Mouse (Mus musculus) intestine, embryonic 14.5 days (tissue): ENCODE data around the gene Plekha6. TPM values are rescaled to one million over a fixed set of nuclear protein-coding genes. Genes with fewer than 3 reads are reported as not detected.

ENCODE experiments used
- ATAC-seq: fragments of 200-750 bp; cut with Nextera tagmentation; replicated peaks from 2 replicates; pipeline ENCODE4 v1.8.0; 2017; ENCODE audit warnings: low read depth, moderate number of reproducible peaks, moderate TSS enrichment, moderate library complexity; ENCODE audit not compliant: low FRiP score, low TSS enrichment
- DNase-seq: peaks from one replicate; pipeline ENCODE4 v3.0.0-alpha.2; 2018; ENCODE audit warnings: low spot score
- H3K27ac ChIP-seq: fragments of 300-500 bp; sonication (generic); 2 replicates; pipeline ENCODE4 v1.5.1; 2014; ENCODE audit warnings: low read depth, mild to moderate bottlenecking, control low read depth
- H3K27me3 ChIP-seq: fragments of 300-500 bp; sonication (generic); replicated peaks from 2 replicates; pipeline ENCODE4 v1.6.1; 2014; ENCODE audit warnings: low read length, control low read depth; ENCODE audit not compliant: control insufficient read depth, insufficient read depth
- H3K36me3 ChIP-seq: fragments of 300-500 bp; sonication (generic); 2 replicates; pipeline ENCODE4 v1.6.1; 2014; ENCODE audit warnings: low read length, control low read depth; ENCODE audit not compliant: control insufficient read depth, insufficient read depth
- H3K4me1 ChIP-seq: fragments of 300-500 bp; sonication (generic); replicated peaks from 2 replicates; pipeline ENCODE4 v1.6.1; 2014; ENCODE audit warnings: low read length, control low read depth, mixed read lengths; ENCODE audit not compliant: control insufficient read depth, insufficient read depth
- H3K4me2 ChIP-seq: fragments of 300-500 bp; sonication (generic); 2 replicates; pipeline ENCODE4 v1.6.1; 2014; ENCODE audit warnings: low read length
- H3K4me3 ChIP-seq: fragments of 300-500 bp; sonication (generic); 2 replicates; pipeline ENCODE4 v1.5.1; 2014; ENCODE audit warnings: low read depth, low read length, control low read depth, mixed read lengths
- H3K9ac ChIP-seq: fragments of 300-500 bp; sonication (generic); 2 replicates; pipeline ENCODE4 v1.6.1; 2014; ENCODE audit warnings: mild to moderate bottlenecking, low read length
- H3K9me3 ChIP-seq: fragments of 300-500 bp; sonication (generic); 2 replicates; pipeline ENCODE4 v1.6.1; 2016; ENCODE audit warnings: low read length, control low read depth; ENCODE audit not compliant: control insufficient read depth
- WGBS: fragments of 180-500 bp; shearing (Covaris S2); extraction: QIAGEN DNeasy Blood & Tissue Kit; methylation state at CpG from one replicate; pipeline ENCODE4 v1.1.7; 2014; 5-methylcytosine and 5-hydroxymethylcytosine counted together
- polyA plus RNA-seq: library from polyadenylated mRNA; unstranded; fragments of >200 nt; fragmentation: Nextera tagmentation; extraction: Ambion mirVana; gene quantifications from 2 replicates; pipeline ENCODE4 v1.2.1, GENCODE M21; 2014

Plekha6 gene
- polyA plus RNA-seq, 1 experiment from 2014 or later = 15.9 TPM

DNA sequence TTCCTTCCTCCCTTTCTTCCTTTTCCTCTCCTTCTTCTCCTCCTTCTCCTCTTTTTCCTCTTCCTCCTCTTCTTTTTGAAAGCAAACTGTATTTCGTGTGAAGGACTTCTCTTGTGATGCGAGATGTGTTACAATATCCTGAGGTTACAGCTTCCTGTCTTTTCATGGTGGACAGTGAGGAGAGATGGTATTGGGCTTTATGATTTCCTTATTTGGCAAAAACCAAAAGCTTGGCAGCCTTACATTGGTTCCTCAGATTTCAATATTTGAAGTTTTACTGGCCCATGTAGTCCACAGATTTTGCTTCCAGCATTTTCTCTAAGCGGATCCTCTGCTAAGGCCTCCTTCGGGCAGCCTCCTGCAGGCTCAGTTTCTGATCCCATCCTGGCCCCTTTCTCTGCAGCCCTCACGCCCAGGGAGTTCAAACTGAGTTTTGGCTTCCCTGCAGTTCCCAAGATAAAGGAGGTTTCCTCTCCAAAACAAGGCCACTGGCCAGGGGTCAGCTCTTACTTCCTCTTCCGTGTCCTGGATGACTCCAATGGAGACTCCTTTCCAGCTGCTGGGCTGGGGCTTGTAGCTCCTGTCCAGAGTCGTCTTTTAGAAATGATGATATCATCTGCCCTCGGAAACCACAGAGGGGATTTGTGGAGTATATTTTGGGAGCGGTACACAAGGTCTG is 64.9 kb downstream of the Plekha6 start:
- H3K27me3 ChIP-seq = no peaks in the 10 kb centered on the region
- no peak for ATAC-seq
- H3K9ac ChIP-seq = no peak overlapping the region
- no peak overlapping the region for H3K4me3 ChIP-seq
- DNase-seq = no peak
- no peak overlapping the region for H3K27ac ChIP-seq
- WGBS = 68% methylated on average over 9 of the region's 9 CpGs
- no peak overlapping the region for H3K4me2 ChIP-seq
- H3K36me3 ChIP-seq = no peaks in the 10 kb centered on the region
- no peaks in the 10 kb centered on the region for H3K9me3 ChIP-seq
- peaks cover 24% of the 10 kb centered on the region for H3K4me1 ChIP-seq

DNA sequence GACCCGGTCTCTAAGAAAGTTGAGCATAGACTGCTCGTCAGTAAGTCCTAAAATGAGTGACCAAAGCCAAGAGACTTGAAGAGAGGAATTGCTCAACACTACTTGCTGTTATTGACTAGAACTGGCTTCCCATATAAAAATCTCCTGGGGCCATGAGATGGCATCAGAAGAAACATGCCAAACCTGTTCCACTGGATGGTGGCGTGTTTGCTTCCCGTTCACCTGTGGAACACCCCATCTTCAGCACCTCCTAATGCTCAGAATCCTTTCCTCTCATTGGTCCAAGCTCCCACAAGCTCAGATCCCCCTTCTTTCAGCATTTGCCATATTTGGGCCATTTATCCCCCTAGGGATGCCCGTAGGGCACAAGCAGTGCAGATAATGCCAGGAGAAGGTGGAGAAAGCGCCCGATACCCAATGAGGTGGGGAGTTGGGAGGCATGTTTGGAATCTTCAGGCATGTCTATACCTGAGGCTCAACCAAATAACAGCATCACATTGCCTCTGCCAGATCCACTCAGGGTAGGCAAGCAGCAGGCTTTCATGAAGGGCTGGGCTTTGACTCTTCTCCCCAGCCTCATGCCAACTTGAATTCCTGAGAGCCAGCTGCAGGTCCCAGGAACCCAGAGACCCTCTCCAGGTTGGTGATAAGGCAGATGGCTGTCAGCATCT is 67.6 kb downstream of the Plekha6 start:
- ATAC-seq = no peak
- Histone ChIP-seq H3K4me1 (peaks cover 15% of the 10 kb centered on the region), H3K4me2 (no peak overlapping the region), H3K4me3 (no peak overlapping the region), H3K9ac (no peak overlapping the region), H3K27me3 (no peaks in the 10 kb centered on the region), H3K9me3 (no peaks in the 10 kb centered on the region), H3K36me3 (no peaks in the 10 kb centered on the region), H3K27ac (no peak overlapping the region)
- no peak for DNase-seq
- WGBS = 92% methylated on average over 7 of the region's 7 CpGs

DNA sequence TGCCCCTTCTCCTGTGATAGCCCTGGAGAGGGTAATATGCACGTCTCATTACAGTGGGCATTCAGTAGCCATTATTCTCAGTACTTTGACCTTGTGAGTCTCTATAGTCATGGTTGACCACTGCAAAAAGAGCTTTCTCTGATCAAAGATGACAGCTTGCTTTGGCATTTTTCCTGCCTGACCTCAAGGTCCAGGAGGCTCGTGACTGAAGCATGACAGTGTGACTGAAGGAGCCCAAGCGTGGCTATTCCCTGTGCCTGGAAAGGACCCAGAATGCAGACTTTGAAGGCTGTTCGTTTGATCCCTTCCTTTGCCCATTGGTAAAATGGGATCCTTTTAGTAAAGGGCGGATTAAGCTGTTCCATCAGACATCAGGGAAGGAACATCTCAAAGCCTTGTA is 71.9 kb downstream of the Plekha6 start:
- no peak for ATAC-seq
- DNase-seq = no peak
- Histone ChIP-seq H3K9ac (no peak overlapping the region), H3K27me3 (no peaks in the 10 kb centered on the region), H3K27ac (no peak overlapping the region), H3K4me1 (peaks cover 39% of the 10 kb centered on the region), H3K4me2 (no peak overlapping the region), H3K36me3 (no peaks in the 10 kb centered on the region), H3K9me3 (no peaks in the 10 kb centered on the region), H3K4me3 (no peak overlapping the region)
- 82% methylated on average over 5 of the region's 5 CpGs for WGBS

DNA sequence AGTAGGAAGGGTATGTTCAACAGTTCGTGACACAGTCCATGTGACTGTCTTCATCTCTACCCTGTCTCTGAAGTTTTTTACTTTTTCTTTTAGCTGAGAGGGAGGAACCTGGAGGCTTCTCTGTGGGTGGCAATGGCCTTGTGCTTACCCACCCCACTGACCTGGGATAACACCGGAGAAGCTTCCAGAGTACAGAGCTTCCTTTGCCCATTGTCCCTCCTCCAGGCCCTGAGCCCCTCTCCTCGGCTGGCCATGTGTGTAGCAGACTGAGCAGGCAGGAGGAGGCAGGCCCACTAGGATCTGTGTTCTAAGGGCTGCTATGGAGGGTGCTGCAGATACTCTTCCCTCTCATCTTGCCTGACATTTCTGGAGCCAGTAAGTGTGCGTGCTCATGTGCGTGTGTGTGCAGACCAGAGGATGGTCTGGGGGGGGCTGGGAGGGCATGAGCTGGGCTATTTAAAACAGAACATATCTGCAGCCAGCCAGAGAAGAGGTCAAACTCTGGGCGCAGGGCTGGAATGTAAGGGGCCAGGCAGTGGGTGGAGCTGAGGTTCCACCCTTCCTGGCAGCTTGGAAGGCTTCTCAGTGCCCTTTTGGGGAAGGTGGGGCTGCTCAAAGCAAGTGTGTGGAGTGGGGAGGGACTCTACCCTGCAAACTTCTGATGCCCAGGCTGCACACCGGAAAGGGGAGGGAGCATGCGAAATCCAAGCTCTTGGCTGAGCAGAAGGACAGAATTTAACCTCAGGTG is 72.9 kb downstream of the Plekha6 start:
- Histone ChIP-seq H3K27ac (peak overlapping the region; percentile 57), H3K27me3 (no peaks in the 10 kb centered on the region), H3K4me1 (peaks cover 42% of the 10 kb centered on the region), H3K4me2 (0 out of 2 replicates have a peak overlapping the region, but pooled peaks have one; percentile 30), H3K9ac (no peak overlapping the region), H3K4me3 (no peak overlapping the region), H3K36me3 (no peaks in the 10 kb centered on the region), H3K9me3 (no peaks in the 10 kb centered on the region)
- ATAC-seq (peak; percentile 57), DNase-seq (no peak)
- WGBS = 15% methylated on average over 8 of the region's 8 CpGs

DNA sequence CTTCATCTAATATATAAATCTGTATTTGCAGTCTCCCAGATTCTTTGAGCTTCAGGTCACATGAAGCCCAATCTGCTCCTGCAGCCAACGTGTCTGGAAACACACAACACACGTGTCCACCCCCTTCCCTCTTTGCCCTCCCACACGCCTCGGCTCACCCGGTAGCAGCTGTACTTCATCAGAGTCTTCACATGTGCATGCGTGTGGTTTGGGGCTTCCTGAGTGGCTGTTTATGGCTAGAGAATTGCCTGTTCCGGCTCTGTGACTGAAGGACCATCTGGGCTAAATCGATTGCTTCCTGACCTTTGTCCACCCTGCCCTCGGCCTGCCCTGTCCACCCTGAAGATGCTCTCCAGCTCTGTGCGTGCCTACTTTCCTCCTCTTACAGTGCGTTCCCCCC is 73.7 kb downstream of the Plekha6 start:
- H3K4me1 ChIP-seq = peaks cover 42% of the 10 kb centered on the region
- DNase-seq (no peak), ATAC-seq (peak; percentile 45; the same call in 1 of the 2 replicates)
- WGBS = 4% methylated on average over 11 of the region's 11 CpGs
- H3K36me3 ChIP-seq = no peaks in the 10 kb centered on the region
- no peak overlapping the region for H3K4me2 ChIP-seq
- H3K9me3 ChIP-seq = no peaks in the 10 kb centered on the region
- H3K27ac ChIP-seq = peak overlapping the region; percentile 57
- H3K27me3 ChIP-seq = no peaks in the 10 kb centered on the region
- H3K4me3 ChIP-seq = no peak overlapping the region
- H3K9ac ChIP-seq = no peak overlapping the region

DNA sequence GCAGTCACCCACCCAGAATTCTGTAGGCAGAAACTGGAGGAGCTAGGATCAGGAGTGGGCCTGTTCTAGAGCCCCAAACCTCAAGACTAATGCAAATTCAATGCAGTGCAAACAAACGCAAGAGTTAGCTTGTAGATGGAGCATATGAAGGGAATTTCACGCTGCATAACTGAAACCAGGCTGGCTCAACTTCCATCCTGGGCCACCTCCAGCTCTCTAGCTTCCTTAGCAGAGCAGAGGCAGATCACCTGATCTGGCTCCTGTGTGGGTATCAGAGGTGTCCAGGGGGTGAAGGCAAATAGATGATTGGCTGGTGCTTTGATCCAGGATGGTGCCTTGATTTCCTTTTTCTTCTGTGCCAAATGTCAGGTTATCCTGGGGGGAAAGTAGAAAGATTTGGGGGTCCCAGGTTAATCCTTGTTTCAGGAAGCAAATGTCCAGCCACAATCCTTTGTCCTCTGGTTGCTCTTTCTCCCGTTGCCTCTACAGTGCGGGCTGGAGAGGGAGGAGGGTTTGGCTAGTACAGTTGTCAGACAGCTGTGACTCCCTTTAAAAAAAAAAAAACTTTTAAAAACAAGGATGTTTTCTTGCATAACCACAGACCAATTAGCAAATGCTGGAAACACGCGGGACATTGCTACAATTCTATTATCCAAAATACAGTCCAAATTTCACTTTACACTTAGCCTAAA is 75.3 kb downstream of the Plekha6 start:
- Histone ChIP-seq H3K4me1 (peaks cover 42% of the 10 kb centered on the region), H3K4me2 (no peak overlapping the region), H3K4me3 (no peak overlapping the region), H3K9ac (no peak overlapping the region), H3K9me3 (no peaks in the 10 kb centered on the region), H3K27me3 (no peaks in the 10 kb centered on the region), H3K27ac (no peak overlapping the region), H3K36me3 (no peaks in the 10 kb centered on the region)
- ATAC-seq (no peak), DNase-seq (no peak)
- 67% methylated on average over 6 of the region's 6 CpGs for WGBS

DNA sequence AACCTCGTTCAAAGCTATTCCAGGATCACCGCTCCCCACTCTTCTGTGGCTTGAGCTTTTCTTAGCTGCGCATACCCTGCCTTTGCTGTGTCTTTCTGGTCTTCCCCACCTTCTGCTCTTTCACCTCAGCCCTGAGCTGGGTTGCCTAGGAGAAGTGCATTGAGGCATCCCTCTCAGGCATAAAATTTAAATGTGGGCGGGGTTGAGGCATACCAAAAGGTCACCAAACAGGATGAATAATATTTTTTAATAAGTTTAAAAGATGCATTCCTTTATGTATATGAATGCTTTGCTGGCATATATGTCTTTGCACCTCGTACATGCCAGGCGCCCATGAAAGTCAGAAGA is 75.8 kb downstream of the Plekha6 start:
- H3K9ac ChIP-seq = no peak overlapping the region
- WGBS = 82% methylated on average over 6 of the region's 6 CpGs
- peaks cover 42% of the 10 kb centered on the region for H3K4me1 ChIP-seq
- ATAC-seq (no peak), DNase-seq (no peak)
- no peak overlapping the region for H3K27ac ChIP-seq
- no peaks in the 10 kb centered on the region for H3K36me3 ChIP-seq
- no peak overlapping the region for H3K4me2 ChIP-seq
- H3K4me3 ChIP-seq = no peak overlapping the region
- no peaks in the 10 kb centered on the region for H3K9me3 ChIP-seq
- H3K27me3 ChIP-seq = no peaks in the 10 kb centered on the region

DNA sequence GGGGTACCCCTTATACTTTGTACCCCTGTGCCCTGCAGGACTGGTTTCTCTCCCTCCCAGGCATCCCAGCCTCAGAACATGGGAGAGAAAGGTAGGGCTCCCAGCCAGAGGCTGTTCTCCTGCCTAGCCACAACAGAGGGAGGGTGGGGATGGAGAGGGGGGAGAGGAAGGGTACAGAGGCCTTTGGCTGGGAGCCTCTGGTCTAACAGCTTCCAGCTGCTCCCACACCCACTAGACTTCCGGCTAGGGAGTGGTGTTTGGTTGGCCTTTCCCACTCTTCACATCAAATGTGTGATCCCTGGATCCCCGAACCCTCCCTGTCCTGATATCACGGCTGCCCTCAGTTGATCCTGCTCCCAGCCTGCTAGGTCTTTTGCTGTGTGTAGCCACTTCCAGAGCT is 76.9 kb downstream of the Plekha6 start:
- Histone ChIP-seq H3K27me3 (no peaks in the 10 kb centered on the region), H3K4me2 (no peak overlapping the region), H3K9me3 (no peaks in the 10 kb centered on the region), H3K4me1 (peaks cover 52% of the 10 kb centered on the region), H3K9ac (no peak overlapping the region), H3K4me3 (no peak overlapping the region), H3K27ac (peak overlapping the region; percentile 34; the same call in 1 of the 2 replicates), H3K36me3 (no peaks in the 10 kb centered on the region)
- ATAC-seq (no peak), DNase-seq (no peak)
- 26% methylated on average over 3 of the region's 3 CpGs for whole genome bisulfite sequencing
